Mouse (Mus musculus): ENCODE data around the gene Cd300e. TPM values are rescaled to one million over a fixed set of nuclear protein-coding genes. Genes with fewer than 3 reads are reported as not detected.

Cd300e gene
- polyA plus RNA-seq, 1 experiment from 2014 or later: 0.67 TPM

DNA sequence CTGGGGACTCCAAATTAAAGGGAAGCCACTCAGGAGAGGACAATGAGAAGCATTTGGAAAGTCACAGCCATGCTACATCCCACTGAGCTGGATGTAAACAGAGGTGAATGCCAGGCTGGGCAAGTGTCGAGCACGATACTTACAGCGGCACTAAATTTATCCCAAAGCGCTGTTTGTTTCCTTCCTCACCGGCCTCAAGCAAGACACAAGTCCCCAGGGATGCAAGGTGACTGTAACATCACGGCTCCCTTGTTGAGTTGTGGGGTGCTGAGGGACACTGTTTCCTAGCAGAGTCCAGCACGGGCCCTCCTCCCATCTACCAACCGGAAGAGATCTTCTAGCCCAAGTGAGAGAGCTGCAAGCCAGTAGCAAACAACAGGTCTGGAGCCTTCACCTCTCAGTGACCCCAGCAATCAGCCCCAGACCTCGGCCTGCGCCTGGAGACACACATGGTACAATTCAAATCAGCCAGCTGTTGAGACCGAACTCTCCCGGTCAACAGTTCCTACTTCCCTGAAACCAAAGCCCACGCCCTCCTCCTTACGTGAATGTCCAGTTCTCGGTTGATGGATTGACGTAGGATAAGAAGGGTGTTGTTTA lies 37.4 kb upstream of the Cd300e start:
- no peaks in the 10 kb centered on the region for H3K36me3 ChIP-seq (replicated peaks)
- H3K9ac ChIP-seq: no peak overlapping the region
- WGBS (ENCODE audit: insufficient replicate concordance): 54% methylated on average over 16 of the region's 16 CpGs
- ATAC-seq (ENCODE audit: insufficient read depth): no peak
- H3K4me3 ChIP-seq (replicated peaks): no peak overlapping the region
- H3K27me3 ChIP-seq: no peaks in the 10 kb centered on the region
- H3K27ac ChIP-seq (replicated peaks): no peak overlapping the region
- no peaks in the 10 kb centered on the region for H3K9me3 ChIP-seq (replicated peaks)
- H3K4me1 ChIP-seq (replicated peaks): no peaks in the 10 kb centered on the region
- H3K4me2 ChIP-seq: no peak overlapping the region

DNA sequence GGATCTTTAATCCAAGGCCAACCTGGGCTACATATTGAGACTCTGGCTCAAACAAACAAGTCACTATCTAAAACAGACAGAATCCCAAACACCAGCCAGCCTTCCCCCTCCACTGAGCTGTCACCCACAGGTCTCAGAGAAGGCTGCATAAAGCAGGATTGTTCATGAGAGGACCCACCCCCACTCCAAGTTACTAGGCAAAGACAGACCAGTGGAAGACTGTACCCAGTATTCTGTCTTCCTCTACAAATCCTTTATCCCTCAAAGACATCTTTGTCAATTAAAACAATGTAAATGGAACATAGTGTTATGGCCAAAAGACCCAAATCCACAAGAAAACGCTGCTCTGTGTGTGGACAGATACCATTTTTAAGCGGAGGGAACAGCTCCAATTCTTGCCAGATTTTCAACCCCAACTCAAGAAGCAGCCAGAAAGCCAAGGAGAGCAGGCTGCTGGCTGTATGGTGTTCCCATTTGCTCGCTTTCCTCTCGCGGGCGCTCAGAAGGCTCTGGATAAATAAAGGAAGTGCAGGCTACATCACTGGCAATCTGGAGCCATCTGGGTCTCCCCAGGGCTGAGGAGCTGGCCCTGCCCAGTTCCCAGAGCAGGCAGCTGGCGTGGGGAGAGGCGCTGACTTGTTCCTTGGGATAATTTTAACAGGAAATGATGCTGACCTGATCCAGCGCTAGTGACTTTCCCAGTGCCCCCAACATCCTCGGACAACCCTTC lies 36.4 kb upstream of the Cd300e start:
- Histone ChIP-seq H3K36me3 (replicated peaks) (no peaks in the 10 kb centered on the region), H3K4me2 (no peak overlapping the region), H3K4me3 (replicated peaks) (no peak overlapping the region), H3K9ac (no peak overlapping the region), H3K4me1 (replicated peaks) (no peaks in the 10 kb centered on the region), H3K27me3 (no peaks in the 10 kb centered on the region), H3K27ac (replicated peaks) (no peak overlapping the region), H3K9me3 (replicated peaks) (0 out of 2 replicates have a peak, but pooled peaks cover under 1% of the 10 kb centered on the region)
- WGBS (ENCODE audit: insufficient replicate concordance): 38% methylated on average over 10 of the region's 10 CpGs
- no peak for ATAC-seq (ENCODE audit: insufficient read depth)

DNA sequence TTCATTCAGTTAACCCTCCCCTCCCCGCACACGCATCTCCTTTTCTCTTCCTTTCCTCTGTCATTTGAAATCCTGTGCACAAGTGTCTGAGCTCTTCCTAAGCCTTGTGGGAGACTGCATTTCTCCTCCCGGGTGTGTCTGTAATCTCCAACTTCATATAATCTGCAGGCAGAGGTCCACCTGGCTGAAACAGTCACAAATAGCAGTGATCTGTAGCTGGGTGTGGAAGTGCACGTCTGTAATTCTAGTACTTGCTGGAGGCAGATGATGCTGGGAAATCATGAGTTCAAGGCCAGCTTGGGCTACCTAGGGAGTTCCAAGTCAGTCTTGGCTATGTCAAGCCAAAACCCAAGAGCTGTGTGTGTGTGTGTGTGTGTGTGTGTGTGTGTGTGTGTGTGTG lies 30.2 kb upstream of the Cd300e start:
- Histone ChIP-seq H3K9me3 (replicated peaks) (0 out of 2 replicates have a peak, but pooled peaks cover 4% of the 10 kb centered on the region), H3K27me3 (peaks cover 29% of the 10 kb centered on the region), H3K36me3 (replicated peaks) (no peaks in the 10 kb centered on the region), H3K4me3 (replicated peaks) (no peak overlapping the region), H3K4me1 (replicated peaks) (no peaks in the 10 kb centered on the region), H3K9ac (no peak overlapping the region), H3K4me2 (no peak overlapping the region), H3K27ac (replicated peaks) (no peak overlapping the region)
- no peak for ATAC-seq (ENCODE audit: insufficient read depth)
- WGBS (ENCODE audit: insufficient replicate concordance): 17% methylated on average over 4 of the region's 4 CpGs

DNA sequence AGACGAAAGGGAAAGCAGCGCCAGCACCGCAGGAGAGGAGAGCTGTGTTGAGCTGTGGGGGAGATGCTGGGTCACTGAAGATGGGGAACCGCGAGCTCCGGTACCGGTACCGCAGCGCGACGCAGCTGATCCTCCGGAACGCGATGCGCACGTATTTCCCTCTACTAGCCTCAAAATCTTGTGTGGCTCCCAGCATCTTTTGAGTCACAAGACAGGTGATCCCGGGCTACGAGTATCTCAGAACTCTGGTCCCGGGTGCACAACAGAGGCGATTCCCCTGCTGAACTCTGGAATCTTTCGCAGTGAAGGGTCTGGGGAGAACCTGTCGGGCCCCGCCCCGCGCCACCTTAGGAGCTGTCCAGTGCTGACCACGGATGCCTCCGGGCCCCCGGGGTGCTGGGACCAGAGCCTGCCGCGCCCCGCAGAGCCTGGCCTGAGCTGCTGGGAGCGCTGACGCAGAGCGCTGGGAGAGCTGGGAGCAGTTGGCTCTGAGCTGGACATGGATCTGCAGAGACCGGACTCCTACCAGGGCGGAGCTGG lies 29.5 kb upstream of the Cd300e start, which contains the start of gene Rab37:
Gene Rab37 (plus strand): TSS at position 70 of the 540 bp plus-strand sequence.
- Histone ChIP-seq H3K36me3 (replicated peaks) (no peaks in the 10 kb centered on the region), H3K4me3 (replicated peaks) (no peak within 1 kb of the TSS), H3K9ac (no peak within 1 kb of the TSS), H3K9me3 (replicated peaks) (0 out of 2 replicates have a peak, but pooled peaks cover 4% of the 10 kb centered on the region), H3K4me2 (no peak within 1 kb of the TSS), H3K4me1 (replicated peaks) (no peaks in the 10 kb centered on the region), H3K27me3 (peaks cover 29% of the 10 kb centered on the region), H3K27ac (replicated peaks) (no peak within 1 kb of the TSS)
- no peak for ATAC-seq (ENCODE audit: insufficient read depth)
- WGBS (ENCODE audit: insufficient replicate concordance): 3% methylated on average over 36 of the region's 36 CpGs

DNA sequence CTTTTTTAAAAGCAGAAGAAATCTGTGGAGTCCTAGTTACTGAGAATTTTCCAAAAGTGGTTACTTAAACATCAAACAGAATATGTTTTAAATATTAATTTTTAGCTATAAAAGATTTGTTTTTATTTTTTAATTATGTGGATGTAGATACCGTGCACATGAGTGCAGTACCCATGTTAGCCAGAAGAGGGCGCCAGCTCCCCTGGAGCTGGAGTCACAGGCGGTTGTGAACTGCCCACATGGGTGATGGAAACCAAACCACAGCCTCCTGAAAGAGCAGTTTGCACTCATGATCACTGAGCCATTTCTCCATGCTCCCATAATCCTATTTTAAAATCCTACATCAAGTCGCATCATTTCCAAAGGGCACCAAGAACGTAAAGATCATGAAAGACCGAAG lies 27.9 kb upstream of the Cd300e start:
- H3K9me3 ChIP-seq (replicated peaks): 0 out of 2 replicates have a peak, but pooled peaks cover 4% of the 10 kb centered on the region
- H3K27ac ChIP-seq (replicated peaks): no peak overlapping the region
- no peak overlapping the region for H3K4me3 ChIP-seq (replicated peaks)
- no peaks in the 10 kb centered on the region for H3K4me1 ChIP-seq (replicated peaks)
- WGBS (ENCODE audit: insufficient replicate concordance): 60% methylated on average over 6 of the region's 6 CpGs
- peaks cover 32% of the 10 kb centered on the region for H3K27me3 ChIP-seq
- no peak for ATAC-seq (ENCODE audit: insufficient read depth)
- no peak overlapping the region for H3K9ac ChIP-seq
- H3K4me2 ChIP-seq: no peak overlapping the region
- H3K36me3 ChIP-seq (replicated peaks): no peaks in the 10 kb centered on the region

DNA sequence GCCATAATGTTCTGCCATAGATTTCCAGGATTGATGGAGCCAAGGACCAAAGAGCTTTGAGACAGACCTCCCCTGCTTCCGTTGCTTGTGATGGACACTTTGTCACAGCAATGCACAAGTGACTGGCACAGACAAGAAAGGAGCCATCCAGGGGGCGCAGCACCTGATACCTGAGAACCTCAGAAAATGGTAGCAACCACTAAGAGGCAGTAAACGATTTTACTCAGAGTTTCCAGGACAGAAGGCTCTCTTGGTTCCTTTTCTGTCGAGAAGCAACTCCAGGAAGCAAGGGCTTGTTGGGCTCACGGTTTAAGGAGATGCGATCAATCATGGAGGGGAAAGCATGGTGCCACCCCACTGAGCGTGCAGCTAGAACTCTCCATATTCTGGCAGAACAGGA lies 24.2 kb upstream of the Cd300e start:
- ATAC-seq (ENCODE audit: insufficient read depth): no peak
- Histone ChIP-seq H3K4me3 (replicated peaks) (no peak overlapping the region), H3K36me3 (replicated peaks) (no peaks in the 10 kb centered on the region), H3K9me3 (replicated peaks) (no peaks in the 10 kb centered on the region), H3K4me2 (no peak overlapping the region), H3K27me3 (peaks cover 29% of the 10 kb centered on the region), H3K4me1 (replicated peaks) (no peaks in the 10 kb centered on the region), H3K27ac (replicated peaks) (no peak overlapping the region), H3K9ac (no peak overlapping the region)
- WGBS (ENCODE audit: insufficient replicate concordance): 39% methylated on average over 7 of the region's 7 CpGs

DNA sequence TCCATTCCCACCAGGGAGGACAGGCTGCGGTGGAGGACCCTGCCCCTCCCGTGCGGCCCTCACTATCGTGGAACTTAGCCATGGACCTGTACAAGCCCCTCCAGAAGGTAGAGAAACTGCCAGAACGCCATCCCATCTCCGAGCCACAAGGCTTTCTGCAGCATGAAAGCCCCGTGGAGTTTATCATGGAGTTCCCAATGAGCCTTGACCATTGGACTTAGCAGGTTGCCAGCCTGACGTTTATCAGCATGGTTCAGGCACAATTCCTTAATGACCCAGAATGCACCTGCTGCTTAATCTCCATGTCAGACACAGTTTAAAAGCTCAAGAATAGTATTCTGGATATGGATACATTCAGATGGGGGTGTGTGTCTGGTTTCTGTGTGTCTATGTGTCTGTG lies 23.1 kb upstream of the Cd300e start:
- Histone ChIP-seq H3K36me3 (replicated peaks) (no peaks in the 10 kb centered on the region), H3K27me3 (peaks cover 18% of the 10 kb centered on the region), H3K4me1 (replicated peaks) (no peaks in the 10 kb centered on the region), H3K9ac (no peak overlapping the region), H3K4me3 (replicated peaks) (no peak overlapping the region), H3K4me2 (no peak overlapping the region), H3K9me3 (replicated peaks) (no peaks in the 10 kb centered on the region), H3K27ac (replicated peaks) (no peak overlapping the region)
- no peak for ATAC-seq (ENCODE audit: insufficient read depth)
- WGBS (ENCODE audit: insufficient replicate concordance): 54% methylated on average over 8 of the region's 8 CpGs

DNA sequence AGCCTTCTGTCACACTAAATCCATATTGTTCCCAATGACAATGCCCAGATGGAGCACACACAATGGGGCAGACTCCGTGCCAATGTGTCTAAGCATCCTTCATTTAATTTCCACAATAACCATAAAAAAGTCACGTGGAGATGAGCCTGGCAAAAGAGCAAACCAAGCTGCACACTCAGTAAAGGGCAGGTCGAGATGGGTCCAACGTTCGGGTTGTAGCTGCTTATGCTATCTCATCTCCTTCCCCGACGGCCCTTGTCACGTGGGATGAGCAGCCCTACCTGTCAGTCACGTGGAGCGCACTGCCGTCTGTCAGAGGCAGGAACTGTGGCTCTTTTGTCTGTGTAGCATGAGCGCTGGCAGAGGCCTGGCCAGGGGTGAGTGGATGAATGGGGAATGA lies 22.6 kb upstream of the Cd300e start:
- Histone ChIP-seq H3K4me3 (replicated peaks) (no peak overlapping the region), H3K4me2 (no peak overlapping the region), H3K9me3 (replicated peaks) (no peaks in the 10 kb centered on the region), H3K27me3 (peaks cover 17% of the 10 kb centered on the region), H3K36me3 (replicated peaks) (no peaks in the 10 kb centered on the region), H3K4me1 (replicated peaks) (no peaks in the 10 kb centered on the region), H3K27ac (replicated peaks) (no peak overlapping the region), H3K9ac (no peak overlapping the region)
- ATAC-seq (ENCODE audit: insufficient read depth): no peak
- WGBS (ENCODE audit: insufficient replicate concordance): 38% methylated on average over 12 of the region's 12 CpGs

DNA sequence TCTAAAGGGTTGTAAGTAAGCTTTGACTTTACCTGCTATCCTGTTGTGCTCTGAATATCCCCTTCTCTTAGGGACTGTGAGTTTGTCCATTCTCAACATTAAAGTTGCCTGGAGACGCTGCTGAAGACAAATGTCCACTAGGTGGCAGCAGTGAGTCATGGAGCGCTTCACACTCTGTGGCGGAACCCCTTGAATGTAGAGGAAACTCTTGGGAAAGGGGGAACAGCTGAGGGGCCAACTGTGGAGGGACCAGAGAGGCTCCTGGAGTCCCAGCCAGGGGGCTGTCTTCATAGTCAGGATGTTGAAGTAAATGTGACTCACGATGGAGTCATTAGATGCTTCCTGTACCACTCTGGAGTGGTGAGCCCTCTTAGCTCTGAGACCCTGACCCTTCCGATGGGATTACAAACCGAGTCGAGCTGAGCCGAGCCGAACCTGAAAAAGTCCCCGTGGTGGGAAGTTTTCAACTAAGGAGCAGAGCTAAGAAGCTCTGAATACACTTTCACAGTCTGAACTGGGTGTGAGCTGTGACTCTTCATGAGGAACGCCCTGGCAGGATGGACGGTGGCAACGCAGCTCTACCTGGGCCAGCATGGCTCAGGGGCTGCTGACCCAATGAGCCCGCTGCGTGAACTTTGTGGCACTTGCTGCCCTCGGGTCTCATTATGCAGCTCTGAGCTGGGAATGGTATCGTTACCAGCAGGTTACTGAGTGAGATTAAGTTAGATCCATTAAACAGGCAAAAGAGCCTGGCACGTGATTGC lies 21.6 kb upstream of the Cd300e start:
- H3K36me3 ChIP-seq (replicated peaks): no peaks in the 10 kb centered on the region
- WGBS (ENCODE audit: insufficient replicate concordance): 28% methylated on average over 18 of the region's 18 CpGs
- ATAC-seq (ENCODE audit: insufficient read depth): no peak
- no peak overlapping the region for H3K9ac ChIP-seq
- peaks cover 17% of the 10 kb centered on the region for H3K27me3 ChIP-seq
- H3K4me2 ChIP-seq: no peak overlapping the region
- H3K4me3 ChIP-seq (replicated peaks): no peak overlapping the region
- H3K4me1 ChIP-seq (replicated peaks): 0 out of 2 replicates have a peak, but pooled peaks cover 4% of the 10 kb centered on the region
- H3K9me3 ChIP-seq (replicated peaks): no peaks in the 10 kb centered on the region
- H3K27ac ChIP-seq (replicated peaks): no peak overlapping the region

DNA sequence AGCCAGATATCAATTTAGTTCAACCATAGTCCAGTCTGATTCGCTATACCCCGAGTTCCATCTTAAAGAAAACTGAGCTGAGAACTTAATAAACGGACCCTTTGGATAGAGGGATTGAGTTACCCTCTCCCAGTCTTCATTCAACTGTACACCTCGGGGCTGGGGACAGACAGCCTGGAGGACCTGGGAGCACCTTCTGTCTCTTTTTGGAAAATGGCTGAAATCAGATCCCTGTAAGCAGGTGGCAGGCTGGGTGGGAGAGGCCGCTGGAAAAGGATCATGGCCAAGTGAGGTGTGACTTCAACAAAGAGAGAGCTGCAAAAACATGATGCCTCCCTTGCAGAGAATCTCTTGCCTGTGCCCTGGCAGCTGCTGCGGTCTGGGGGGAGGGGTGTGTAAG lies 20.2 kb upstream of the Cd300e start:
- H3K4me1 ChIP-seq (replicated peaks): 0 out of 2 replicates have a peak, but pooled peaks cover 7% of the 10 kb centered on the region
- no peak overlapping the region for H3K27ac ChIP-seq (replicated peaks)
- no peaks in the 10 kb centered on the region for H3K9me3 ChIP-seq (replicated peaks)
- no peak overlapping the region for H3K4me3 ChIP-seq (replicated peaks)
- no peaks in the 10 kb centered on the region for H3K36me3 ChIP-seq (replicated peaks)
- 52% methylated on average over 6 of the region's 6 CpGs for WGBS (ENCODE audit: insufficient replicate concordance)
- peaks cover 17% of the 10 kb centered on the region for H3K27me3 ChIP-seq
- no peak for ATAC-seq (ENCODE audit: insufficient read depth)
- no peak overlapping the region for H3K9ac ChIP-seq
- no peak overlapping the region for H3K4me2 ChIP-seq

DNA sequence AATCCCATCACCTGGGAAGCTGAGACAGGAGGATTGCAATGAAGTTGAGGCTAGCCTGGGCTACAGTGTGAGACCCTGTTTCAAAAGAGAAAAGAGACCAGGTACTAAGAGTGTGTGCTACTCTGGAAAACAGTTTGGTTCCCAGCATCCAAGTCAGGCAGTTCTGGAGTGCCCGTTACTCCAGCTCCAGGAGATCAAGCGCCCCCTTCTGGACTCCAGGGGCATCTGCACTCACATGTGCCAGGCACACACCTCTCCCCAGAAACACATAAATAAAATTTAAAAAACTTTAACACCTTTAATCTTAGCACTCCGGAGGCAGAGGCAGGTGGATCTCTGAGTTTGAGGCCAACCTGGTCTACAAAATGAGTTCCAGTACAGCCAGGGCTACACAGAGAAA lies 19.4 kb upstream of the Cd300e start:
- Histone ChIP-seq H3K36me3 (replicated peaks) (no peaks in the 10 kb centered on the region), H3K4me3 (replicated peaks) (no peak overlapping the region), H3K27me3 (peaks cover 17% of the 10 kb centered on the region), H3K27ac (replicated peaks) (no peak overlapping the region), H3K9me3 (replicated peaks) (no peaks in the 10 kb centered on the region), H3K4me2 (no peak overlapping the region), H3K9ac (no peak overlapping the region), H3K4me1 (replicated peaks) (0 out of 2 replicates have a peak, but pooled peaks cover 7% of the 10 kb centered on the region)
- 39% methylated on average over 3 of the region's 3 CpGs for WGBS (ENCODE audit: insufficient replicate concordance)
- no peak for ATAC-seq (ENCODE audit: insufficient read depth)
